In the genomic region with DNA sequence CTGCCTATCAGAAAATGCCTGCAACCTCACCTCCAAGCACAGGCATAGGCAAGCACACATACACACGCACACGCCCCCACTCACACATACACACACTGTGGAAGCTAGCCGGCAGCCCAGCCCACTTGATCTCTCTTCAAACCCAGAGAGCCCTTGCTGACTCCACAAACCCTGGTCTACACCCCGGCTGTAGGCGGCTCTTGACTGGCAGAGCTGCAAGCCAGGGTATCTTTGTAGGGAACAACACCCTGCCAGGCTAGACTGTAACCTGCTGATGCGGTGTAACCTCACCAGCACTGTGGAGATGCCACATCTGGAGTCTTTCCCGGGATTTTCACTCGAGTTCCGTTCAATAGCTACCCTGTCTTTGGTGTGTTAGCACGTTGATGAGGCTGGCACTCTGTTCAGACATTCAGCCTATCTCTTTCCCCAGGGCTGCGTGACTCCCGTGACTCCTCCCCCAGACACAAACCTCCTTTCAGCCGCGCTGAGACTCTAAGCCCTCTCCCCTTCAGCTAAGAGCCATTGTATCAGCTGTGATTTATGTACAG, we compare ENCODE assay signal across 8 mouse cellular contexts.
A peak's percentile ranks its signal among the peaks of the same experiment; 100 is the strongest.
DNase-seq lines count a peak whose midpoint lies in the region; ATAC-seq lines count a peak whose summit lies in the region.

No protein-coding gene starts in this region.

- peak; percentile 90 for ATAC-seq in neural tube, embryonic 14.5 days (ENCODE audit: low read depth)
- no peak for ATAC-seq in activated CD4-positive, CD25-positive, alpha-beta regulatory T cell, adult 4 months

- H3K4me2 ChIP-seq in neural tube, embryonic 14.5 days (ENCODE audit: low read depth, low read length) = peak overlapping the region; percentile 32

- peaks cover 69% of the 10 kb centered on the region for H3K4me1 ChIP-seq in embryonic facial prominence, embryonic 10.5 days
- peaks cover 25% of the 10 kb centered on the region; the same call in 1 of the 2 replicates for H3K4me1 ChIP-seq in neural tube, embryonic 14.5 days (ENCODE audit: control insufficient read depth, insufficient read depth, low read length)

- H3K27ac ChIP-seq in embryonic facial prominence, embryonic 10.5 days (replicated peaks) = peak overlapping the region; percentile 90
- peak overlapping the region; percentile 90 for H3K27ac ChIP-seq in neural tube, embryonic 14.5 days (ENCODE audit: low read depth, low read length)

- peak; percentile 48 to 56 for DNase-seq in cerebellum, postnatal 14 days
- no peak for DNase-seq in cerebellum, adult 11-12 months
- DNase-seq in embryonic facial prominence, embryonic 10.5 days (ENCODE audit: low spot score) = peak; percentile 80
- peak; percentile 6 to 7 for DNase-seq in heart, postnatal 36 days
- DNase-seq in left cerebral cortex, postnatal 25 days (ENCODE audit: low spot score in 2 of 2) = peak; percentile 46 to 72
- DNase-seq in urinary bladder, postnatal 4 days (ENCODE audit: low spot score in 2 of 2) = no peak

- H3K27me3 ChIP-seq in embryonic facial prominence, embryonic 10.5 days (replicated peaks; ENCODE audit: low read depth, poor library complexity, severe bottlenecking) = peaks cover 11% of the 10 kb centered on the region; the same call in 1 of the 2 replicates
- H3K27me3 ChIP-seq in neural tube, embryonic 14.5 days (ENCODE audit: control insufficient read depth, insufficient read depth, low read length) = no peaks in the 10 kb centered on the region

- H3K4me3 ChIP-seq in embryonic facial prominence, embryonic 10.5 days = peak overlapping the region; percentile 52
- peak overlapping the region; percentile 18 for H3K4me3 ChIP-seq in neural tube, embryonic 14.5 days (ENCODE audit: low read depth, low read length)

- no peaks in the 10 kb centered on the region for H3K9me3 ChIP-seq in embryonic facial prominence, embryonic 10.5 days
- H3K9me3 ChIP-seq in neural tube, embryonic 14.5 days (ENCODE audit: control insufficient read depth, low read length) = no peaks in the 10 kb centered on the region

- WGBS in embryonic facial prominence, embryonic 10.5 days = 13% methylated on average over 14 of the region's 14 CpGs
- WGBS in neural tube, embryonic 14.5 days = 2% methylated on average over 14 of the region's 14 CpGs

- intact Hi-C loops in heart, postnatal 36 days (cut with DNase I) = loop anchor here (5.0 kb wide), 1 partner anchor 257 kb away; no protein-coding TSS in a partner anchor
- intact Hi-C loops in left cerebral cortex, postnatal 25 days (cut with DNase I) = loop anchor here (5.0 to 10.0 kb wide), 3 partner anchors 262 to 534 kb away; a partner anchor contains a TSS

- no peaks in the 10 kb centered on the region for H3K36me3 ChIP-seq in embryonic facial prominence, embryonic 10.5 days (replicated peaks)
- no peaks in the 10 kb centered on the region for H3K36me3 ChIP-seq in neural tube, embryonic 14.5 days (ENCODE audit: control insufficient read depth, insufficient read depth, low read length)

- H3K9ac ChIP-seq in neural tube, embryonic 14.5 days (replicated peaks; ENCODE audit: low read depth, low read length) = peak overlapping the region; percentile 51

Comparison
In these comparisons a context has a peak if more than half of its experiments do, and no peak if none do; other contexts are left out.
1. DNase-seq: peak in cerebellum, postnatal 14 days (2 of 2), embryonic facial prominence, embryonic 10.5 days (single experiment), heart, postnatal 36 days (2 of 2) and left cerebral cortex, postnatal 25 days (2 of 2); none in cerebellum, adult 11-12 months (single experiment) and urinary bladder, postnatal 4 days (0 of 2).